Mouse (Mus musculus) kidney, adult 8-10 months (tissue): ENCODE measurements at regions not wholly inside any gene's neighbourhood (a gene's known extent, or its start where the extent isn't known, plus 50 kb on each side); places are given as distances from the start of the nearest gene placed in this dataset.
A peak's percentile ranks its signal among the peaks of the same experiment; 100 is the strongest.
"Not testable (repeated sequence)": the region's sequence is repeated elsewhere in the genome, so short reads cannot be mapped to it uniquely, and the experiment has no call there.

ENCODE experiments used
- DNase-seq, 2 experiments: peaks; one replicate each; pipeline ENCODE4 v3.0.0; 2022

DNA sequence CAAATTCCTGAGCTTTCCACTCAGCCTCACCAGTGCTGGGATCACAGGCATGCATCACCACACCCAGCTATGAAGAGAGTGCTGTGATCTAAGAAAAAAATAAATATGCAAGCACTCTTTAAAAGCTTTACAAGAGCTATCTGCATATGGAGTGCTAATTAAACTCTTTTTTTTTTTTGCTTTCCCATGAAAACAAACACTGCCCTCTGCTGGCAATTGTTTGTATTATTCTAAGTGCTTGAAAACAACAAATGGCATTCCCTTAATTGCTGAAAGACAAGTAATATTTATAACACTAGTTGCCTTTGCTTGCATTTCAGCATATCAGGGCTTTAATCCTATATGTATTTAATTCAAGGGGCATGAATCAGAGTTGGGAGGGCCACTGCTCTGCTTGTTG is 91.8 kb downstream of the 5730507C01Rik start:
- DNase-seq: not testable (repeated sequence)

DNA sequence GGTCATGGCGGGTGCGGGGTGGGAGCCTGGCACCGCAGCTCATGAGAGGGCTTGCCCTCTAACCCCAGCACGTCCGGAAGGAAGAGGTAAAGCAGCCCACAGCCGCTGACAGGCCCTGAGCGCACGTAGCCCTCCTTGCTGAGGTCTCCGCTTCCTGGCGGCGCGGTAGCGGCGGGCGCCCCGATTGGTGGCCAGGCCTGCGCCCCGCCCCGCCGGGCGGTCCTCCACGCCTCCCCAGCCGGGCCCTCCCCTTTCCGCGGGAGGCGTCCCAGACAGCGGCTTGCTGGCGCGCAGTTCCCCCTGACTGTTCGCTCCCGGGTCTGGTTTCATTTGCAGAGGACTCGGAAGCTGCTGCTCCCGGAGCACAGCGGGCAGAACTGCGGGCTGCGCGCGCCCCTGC is 95.5 kb downstream of the 5730507C01Rik start:
- peak; percentile 26 to 58 for DNase-seq

DNA sequence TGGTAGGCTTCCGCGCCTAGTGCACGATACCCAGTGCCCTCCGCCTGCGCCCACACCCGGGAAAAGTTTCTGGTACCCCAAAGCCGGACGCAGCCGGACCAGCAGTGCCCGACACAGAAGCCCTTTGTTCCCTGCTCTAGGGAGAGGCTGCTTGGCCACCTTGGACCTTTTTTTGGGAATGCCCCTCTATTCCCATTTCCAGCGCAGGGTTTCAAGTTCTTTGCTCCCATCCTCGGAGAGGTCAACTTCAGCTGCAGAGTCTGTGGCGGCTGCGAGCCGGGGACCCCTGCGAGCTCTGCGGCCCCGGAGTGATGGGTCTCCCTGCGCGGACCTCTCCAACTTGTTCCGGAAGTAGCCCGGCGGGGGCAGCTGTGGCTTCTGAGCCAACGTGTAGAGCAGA is 96.3 kb downstream of the 5730507C01Rik start:
- DNase-seq: not testable (repeated sequence)
